Mouse (Mus musculus) Muller cell, postnatal 12 days (primary cell): ENCODE results near the gene Snx15.
A peak's percentile ranks its signal among the peaks of the same experiment; 100 is the strongest.
"Not testable (repeated sequence)": the region's sequence is repeated elsewhere in the genome, so short reads cannot be mapped to it uniquely, and the experiment has no call there.

Source experiments
- DNase-seq: peaks from one replicate; pipeline ENCODE4 v3.0.0-alpha.2; 2015; ENCODE audit errors: inconsistent ontology term

Snx15 gene

GRCm38 (mm10) chr19:6127760-6128341 is at the start of gene Snx15:
Gene Snx15 (minus strand): TSS chr19:6128304.
- DNase-seq, result peak; percentile 96

GRCm38 (mm10) chr19:6174771-6175170 is 46.7 kb upstream of the Snx15 start:
- DNase-seq, result no peak

GRCm38 (mm10) chr19:6171215-6171614 is 43.1 kb upstream of the Snx15 start:
- no peak for DNase-seq

DNA sequence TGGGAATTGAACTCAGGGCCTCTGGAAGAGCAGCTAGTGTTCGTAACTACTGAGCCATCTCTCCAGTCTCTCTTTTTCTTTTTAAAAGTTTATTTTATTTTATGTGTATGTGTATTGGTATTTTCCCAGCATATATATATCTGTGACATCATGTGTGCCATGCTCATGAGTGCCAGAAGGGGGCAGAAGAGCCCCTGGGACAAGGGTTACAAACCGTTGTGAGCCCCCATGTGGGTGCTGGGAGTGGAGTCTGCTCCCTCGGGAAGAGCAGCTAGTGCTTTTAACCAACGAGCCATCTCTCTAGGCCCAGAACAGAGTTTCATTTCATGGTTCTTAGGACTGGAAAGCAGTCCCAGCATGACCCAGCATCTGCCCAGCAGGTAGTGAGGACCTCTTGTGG is 38.6 kb upstream of the Snx15 start:
- no peak for DNase-seq

DNA sequence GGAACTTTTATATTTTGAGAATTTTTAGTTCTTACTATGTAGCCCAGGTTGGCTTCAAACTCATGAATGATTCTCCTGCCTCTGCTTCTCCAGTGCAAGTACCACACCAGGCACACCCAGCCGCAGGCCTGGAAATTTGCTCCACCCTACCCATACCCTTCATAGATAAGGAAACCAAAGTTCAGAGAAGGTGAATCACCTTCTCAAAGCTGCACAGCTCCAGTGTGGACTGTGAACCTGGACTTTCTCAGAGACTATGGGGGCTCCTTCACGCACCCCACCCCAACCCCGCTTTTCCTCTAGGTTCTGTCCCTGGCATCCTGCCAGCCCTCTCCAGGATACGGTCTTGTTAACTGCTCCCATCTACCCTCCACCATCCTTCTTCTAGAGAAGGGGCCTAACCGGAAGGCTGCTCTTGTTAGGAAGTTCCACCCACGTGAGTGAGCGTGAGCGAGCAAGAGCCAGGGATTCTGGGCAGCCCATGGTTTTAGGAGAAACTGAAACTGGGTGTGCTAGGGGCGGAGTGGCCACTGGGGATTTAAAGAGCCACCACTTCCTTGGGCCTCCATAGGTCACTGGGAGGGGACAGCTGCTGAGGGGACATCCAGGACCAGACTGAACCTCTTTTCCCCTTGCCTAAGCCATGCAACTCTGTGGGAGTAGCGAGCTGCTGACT is 35.9 kb upstream of the Snx15 start:
- no peak for DNase-seq

DNA sequence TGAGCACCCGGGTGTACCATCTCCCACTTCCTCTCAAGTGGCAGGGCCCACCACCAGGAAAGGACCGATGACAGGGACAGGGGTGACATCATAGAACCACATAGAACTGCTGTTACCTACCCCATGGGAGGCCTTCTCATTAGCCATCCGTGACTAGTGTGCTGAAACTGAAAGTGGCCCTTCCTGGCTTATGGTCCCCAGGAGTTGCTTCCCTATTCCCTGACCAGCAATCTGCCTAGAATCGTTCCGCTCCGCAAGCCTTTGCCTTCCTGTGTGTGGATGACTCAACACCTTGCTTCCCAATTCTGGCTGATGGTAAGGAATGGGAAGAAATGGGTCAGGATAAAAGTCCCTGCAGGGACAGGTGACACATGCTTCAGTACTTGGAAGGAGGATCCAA is 29.1 kb upstream of the Snx15 start:
- DNase-seq, result peak; percentile 48

GRCm38 (mm10) chr19:6156372-6156771 is 28.3 kb upstream of the Snx15 start:
- no peak for DNase-seq

- no peak for DNase-seq
Observed at GRCm38 (mm10) chr19:6155174-6155573, 27.1 kb upstream of the Snx15 start.

GRCm38 (mm10) chr19:6144842-6145241 is 16.7 kb upstream of the Snx15 start:
- no peak for DNase-seq

- peak; percentile 92 for DNase-seq
Observed at GRCm38 (mm10) chr19:6141394-6141749, 13.3 kb upstream of the Snx15 start, which contains the start of gene Arl2. Gene Arl2 (minus strand): TSS chr19:6141548.

GRCm38 (mm10) chr19:6140678-6141393 is 12.7 kb upstream of the Snx15 start, which contains the start of gene Batf2:
Gene Batf2 (plus strand): TSS chr19:6140983.
- peak; percentile 98 for DNase-seq

GRCm38 (mm10) chr19:6140374-6140677 is 12.2 kb upstream of the Snx15 start:
- no peak for DNase-seq

DNA sequence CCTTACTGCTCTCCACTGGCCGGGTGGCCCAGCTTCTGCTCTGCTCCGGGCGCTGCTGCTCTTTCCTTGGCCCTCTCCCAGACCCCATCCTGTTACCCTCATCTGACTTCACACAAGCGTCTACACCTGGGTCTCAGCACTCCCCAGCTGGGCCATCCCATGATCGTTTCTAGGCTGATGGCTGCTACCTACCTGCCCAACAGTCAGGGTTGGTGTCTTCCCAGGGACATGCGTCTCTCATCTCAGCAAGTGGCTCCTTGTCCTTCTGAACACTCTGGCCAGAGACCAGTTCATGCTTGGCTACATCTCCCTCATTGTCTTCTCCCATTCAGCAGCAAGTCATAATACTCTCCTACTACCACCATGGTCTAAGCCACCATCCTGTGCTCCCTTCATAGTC is 11.6 kb upstream of the Snx15 start:
- DNase-seq, result no peak

DNA sequence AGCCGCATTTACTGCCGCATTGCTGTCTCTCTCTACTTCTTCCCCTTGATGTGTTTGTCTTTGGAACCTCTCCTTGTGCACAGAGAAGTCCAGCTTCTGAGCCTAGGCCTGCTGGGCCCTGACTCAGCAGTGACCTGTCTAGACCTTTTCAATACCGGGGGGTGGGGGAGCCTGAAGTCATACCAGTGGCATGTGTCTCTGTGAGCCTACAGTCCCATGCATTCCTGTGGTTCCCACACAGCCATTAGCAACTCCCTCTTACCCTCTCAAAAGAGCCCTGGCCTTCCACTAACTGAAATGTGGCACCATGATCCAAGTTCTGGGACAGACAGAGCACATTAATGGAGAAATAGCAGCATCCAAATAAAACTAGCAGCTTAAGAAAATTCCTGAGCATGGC is 8.3 kb upstream of the Snx15 start:
- DNase-seq, result peak; percentile 98

DNA sequence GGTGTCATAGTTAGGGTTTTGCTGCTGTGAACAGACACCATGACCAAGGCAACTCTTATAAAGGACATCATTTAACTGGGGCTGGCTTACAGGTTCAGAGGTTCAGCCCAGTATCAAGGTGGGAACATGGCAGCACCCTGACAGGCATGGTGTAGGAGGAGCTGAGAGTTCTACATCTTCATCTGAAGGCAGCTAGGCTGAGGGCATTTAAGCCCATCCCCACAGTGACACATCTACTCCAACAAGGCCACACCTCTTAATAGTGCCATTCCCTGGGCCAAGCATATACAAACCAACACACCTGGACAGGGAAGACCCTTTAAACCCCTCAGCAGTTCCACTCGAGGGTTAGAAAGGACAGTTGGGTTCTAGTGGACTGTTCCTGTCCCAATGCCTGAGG is 5.1 kb upstream of the Snx15 start:
- not testable (repeated sequence) for DNase-seq

DNA sequence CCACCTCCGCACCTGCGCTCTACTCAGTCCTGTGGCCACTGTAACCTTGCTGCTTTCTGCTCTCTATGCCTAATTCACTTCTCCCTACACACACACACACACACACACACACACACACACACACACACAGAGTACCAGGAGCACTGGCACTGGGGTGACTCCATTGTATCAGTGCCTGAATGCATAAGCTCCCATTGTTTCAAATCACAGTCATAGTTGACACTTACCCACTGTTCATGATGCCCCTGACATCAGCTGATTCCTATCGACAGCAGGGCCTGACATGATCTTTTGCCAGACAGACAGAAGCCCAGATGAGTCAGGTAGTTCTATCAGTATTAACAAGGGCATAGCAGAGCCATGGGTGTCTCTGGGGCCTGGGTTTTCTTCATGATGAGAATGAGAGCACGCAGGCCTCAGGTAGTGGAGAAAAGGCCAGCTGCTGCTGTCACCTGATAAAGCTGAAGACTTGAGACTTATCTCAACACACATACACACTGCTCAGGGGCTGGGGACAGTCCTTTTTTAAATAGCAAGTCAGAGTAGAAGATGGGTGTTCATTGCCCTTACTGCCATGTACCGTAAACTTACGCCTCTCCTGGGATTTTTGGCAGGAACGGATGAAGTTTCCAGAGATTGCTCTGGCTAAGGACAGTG is 4.2 kb upstream of the Snx15 start:
- no peak for DNase-seq

DNA sequence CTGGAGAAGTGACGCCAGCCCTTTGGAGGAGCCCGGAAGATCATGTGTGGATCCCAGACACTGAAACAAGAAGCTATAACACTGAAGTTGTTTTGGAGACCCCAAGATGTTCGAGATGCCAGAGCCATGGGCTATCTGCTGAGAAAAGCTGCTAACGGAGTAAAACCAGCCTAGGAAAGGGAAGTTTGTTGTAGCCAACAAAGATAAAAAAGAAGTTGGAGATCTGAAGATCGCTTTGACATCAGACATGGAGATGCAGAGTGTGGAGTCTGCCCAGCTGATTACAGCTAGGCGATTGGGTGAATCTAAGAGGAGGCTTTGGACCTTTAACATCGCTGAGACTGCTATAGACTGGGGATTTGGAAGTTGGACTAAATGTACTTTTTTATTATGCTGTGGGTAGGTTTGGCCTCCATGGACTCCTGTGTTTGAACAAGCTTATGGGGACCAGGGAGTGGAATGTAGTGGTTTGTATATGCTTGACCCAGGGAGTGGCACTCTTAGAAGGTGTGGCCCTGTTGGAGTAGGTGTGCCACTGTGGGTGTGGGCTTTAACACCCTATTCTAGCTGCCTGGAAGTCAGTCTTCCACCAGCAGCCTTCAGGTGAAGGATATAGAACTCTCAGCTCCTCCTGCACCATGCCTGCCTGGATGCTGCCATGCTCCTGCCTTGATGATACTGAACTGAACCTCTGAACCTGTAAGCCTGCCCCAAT is 2.5 kb upstream of the Snx15 start:
- DNase-seq, result not testable (repeated sequence)

GRCm38 (mm10) chr19:6126789-6127580 is 1.1 kb downstream of the Snx15 start:
- no peak for DNase-seq

GRCm38 (mm10) chr19:6126289-6126688 is 1.8 kb downstream of the Snx15 start:
- no peak for DNase-seq

GRCm38 (mm10) chr19:6124898-6125297 is 3.2 kb downstream of the Snx15 start:
- no peak for DNase-seq

DNA sequence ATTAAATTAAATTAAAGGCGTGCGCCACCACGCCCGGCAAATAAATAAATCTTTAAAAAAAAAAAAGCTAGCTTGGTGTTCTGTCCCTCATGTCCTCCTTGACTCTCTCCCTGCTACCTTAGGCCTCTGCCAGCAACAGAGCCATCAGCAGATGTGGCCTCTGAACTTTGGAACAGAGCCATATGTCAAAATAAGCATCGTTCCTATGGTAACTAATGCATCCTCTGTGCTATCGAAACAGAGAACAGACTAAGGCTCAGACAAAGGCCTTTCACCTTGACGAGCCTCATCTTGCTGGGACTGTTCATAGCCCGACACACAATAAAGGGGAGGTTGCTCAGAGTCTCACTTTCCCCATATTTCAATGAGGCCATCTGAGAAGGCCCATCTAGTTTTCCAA is 4.8 kb downstream of the Snx15 start:
- no peak for DNase-seq
